Mouse (Mus musculus) ES-E14 (cell line): Measurements from ENCODE around the gene Tfeb.

Source experiments
- CHD2 ChIP-seq: IDR thresholded peaks from 2 replicates; pipeline ENCODE4 v1.6.1; 2014; ENCODE audit warnings: mild to moderate bottlenecking, low read depth, low read length, inconsistent platforms
- HCFC1 ChIP-seq: IDR thresholded peaks from 2 replicates; pipeline ENCODE4 v1.6.1; 2012; ENCODE audit warnings: low read length, inconsistent platforms, borderline replicate concordance; ENCODE audit not compliant: insufficient read depth
- ZC3H11A ChIP-seq: IDR thresholded peaks from 2 replicates; pipeline ENCODE4 v1.6.1; 2012; ENCODE audit warnings: low read depth, mild to moderate bottlenecking, inconsistent platforms, low read length, borderline replicate concordance
- ZNF384 ChIP-seq: IDR thresholded peaks from 2 replicates; pipeline ENCODE4 v1.6.1; 2012; ENCODE audit warnings: low read depth, low read length, inconsistent platforms

DNA sequence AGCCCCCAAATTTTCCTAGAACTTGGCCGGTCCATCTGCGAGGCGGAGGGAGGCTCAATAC is 42.6 kb upstream of the Tfeb start, which contains the start of gene Gm21981:
- TF ChIP-seq CHD2 = no peak
- TF ChIP-seq HCFC1 = no peak
- TF ChIP-seq ZNF384 = no peak
- no peak for TF ChIP-seq ZC3H11A
